Mouse (Mus musculus): ENCODE data around the gene Noct.

DNA sequence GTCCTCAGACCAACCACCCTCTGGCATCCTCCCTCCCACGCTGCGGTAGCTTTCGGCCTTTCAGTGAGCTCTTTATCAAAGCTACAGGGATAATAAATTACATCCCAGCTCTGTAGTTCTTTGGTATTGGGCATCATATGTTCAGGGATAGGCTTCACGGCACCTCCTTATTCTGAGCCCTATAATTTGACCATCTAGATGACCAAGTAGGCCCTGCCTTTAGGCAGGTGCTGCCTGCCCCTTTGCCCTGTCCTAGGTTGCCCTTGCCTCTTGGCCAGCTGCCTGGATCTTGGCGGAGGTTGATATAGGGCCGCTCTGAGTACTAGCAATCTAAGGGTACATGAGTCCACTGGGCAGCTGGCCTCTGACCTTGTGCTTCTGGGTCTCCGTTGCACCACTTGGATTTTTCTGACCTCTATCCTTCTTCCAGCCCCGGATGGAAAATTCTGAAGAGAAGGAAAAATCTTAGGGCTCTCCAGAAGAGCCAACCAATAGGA lies 21.7 kb upstream of the Noct start:
- TF ChIP-seq POLR2A (IDR thresholded peaks at IDR 0.05; ENCODE audit: borderline replicate concordance, extremely low read depth, insufficient read depth, insufficient read length, poor library complexity, severe bottlenecking) (no peak), CTCF (IDR thresholded peaks at IDR 0.05; ENCODE audit: borderline replicate concordance, extremely low read depth, insufficient read depth, insufficient read length) (no peak)
